Mouse (Mus musculus): ENCODE data around the gene Galnt14.
A peak's percentile ranks its signal among the peaks of the same experiment; 100 is the strongest.

The Galnt14 gene

DNA sequence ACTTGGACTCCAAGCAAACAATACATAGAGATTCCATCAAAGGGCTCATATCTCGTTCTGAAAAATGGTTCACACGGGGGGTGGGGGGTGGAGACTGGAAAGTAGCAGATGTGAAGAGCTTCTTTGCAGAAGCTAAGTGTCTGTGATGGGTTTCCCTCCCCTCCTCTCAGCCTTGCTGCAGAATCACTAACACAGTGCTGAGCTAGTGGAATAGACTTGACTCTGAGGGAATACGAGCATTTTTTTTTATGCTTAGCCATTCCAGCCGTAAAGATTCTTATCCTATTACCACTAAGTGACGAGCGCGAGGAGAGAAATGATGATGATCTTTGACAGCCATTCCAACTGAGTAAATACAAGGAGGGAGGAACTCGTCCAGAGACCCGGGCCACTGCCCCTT lies 142.0 kb downstream of the Galnt14 start:
- no peak for DNase-seq

- DNase-seq = no peak
Measured at GRCm38 (mm10) chr17:73561149-73561548, 149.1 kb downstream of the Galnt14 start.

DNA sequence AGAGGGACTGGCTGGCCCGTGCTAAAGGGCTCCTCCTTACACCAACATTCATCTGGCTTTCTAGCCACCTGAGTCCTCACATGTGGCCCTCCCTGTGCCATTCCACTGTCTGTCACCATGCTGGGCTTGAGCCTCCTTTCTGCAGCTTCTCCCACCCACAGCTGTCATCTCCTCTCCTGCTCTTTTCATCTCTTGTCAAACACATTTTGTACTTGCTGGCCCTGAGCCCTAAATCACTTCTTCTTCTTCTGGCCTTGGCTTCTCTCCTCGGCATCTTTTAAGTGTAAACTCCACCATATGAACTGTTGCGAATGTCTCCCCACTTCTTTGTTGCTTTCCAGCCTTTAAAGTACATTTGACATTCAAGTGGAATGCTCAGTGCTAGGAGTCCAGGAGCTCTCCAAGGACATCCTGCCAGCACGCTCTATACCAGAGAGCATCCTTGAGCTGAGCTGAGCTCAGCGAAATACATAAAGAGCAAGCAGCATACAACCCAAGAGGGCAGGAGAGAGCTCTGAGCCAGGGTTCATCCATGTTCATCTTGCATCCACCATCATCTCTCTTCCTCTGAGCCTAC lies 150.0 kb downstream of the Galnt14 start:
- no peak for DNase-seq

GRCm38 (mm10) chr17:73559498-73559897 lies 150.8 kb downstream of the Galnt14 start:
- no peak for DNase-seq

DNA sequence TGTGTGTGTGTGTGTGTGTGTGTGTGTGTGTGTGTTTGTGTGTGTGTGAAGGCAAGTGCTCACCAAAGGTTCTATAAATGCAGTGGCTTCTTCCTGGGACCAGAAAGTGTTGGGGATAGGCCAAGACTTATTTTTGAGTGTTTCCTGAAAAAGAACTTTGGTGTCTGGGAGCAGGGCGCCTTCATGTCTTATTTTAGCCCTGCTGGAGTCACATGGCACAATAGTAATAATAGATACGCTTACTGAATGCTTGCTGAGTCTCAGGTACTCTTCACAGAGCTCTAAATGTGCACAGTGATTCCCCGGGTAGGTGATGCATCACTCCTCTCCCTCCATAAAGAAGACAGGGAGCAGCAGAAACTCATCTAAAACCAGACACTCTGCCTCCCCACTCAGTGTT lies 153.2 kb downstream of the Galnt14 start:
- no peak for DNase-seq

DNA sequence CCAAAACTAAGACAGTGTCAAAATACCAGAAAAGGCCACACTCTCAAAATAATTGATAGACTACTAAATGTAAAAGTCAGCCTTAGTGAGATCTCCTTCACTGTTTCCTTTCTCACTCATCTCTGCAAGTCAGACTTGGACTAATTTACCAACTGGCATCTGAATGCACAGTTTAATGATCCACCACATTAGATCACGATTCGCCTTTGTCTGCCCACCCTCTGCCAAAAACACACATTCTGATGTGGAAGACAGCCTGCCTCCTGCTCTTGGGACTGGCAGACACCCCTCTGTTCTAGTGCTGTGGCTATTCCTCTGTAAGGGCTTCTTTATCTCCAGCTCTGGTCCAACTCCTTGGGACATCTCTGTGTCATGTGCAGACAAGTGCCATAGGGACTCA lies 153.8 kb downstream of the Galnt14 start:
- no peak for DNase-seq

GRCm38 (mm10) chr17:73554668-73555067 lies 155.6 kb downstream of the Galnt14 start:
- DNase-seq = no peak

DNA sequence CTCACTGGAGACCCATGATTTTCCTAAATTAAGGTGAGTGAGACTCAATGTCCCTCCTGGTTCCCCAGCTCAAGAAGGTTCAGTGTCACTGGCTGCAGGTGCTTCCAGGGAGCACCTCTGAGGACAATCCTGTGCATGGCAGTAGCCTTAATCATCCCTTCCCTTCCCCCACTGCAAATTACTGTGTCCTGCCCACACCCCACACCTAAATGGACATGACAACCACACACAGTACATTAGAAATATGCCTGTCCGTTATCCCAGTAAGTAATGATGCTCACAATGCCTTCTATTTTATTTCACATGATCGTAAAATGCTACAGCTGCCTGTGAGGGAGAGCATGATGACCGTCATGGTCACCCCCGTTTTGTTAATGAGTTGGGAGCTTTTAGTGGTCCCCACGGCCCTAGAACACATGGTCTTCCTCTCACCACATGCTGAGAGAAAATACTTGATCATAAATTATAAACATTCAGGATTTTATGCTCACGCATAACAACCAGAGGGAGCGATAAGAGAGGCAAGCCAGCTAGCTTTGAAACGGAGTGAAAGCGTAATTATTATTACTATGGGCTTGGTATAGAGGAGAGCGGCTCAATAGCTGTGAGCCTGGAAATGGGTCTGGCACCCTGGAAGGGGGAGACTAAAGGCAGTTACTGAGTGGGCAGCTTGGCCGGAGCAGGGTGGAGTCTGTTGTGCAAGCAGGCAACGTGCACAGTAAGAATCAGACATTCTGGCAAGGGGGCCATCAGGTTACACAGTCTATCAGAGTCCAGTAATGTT lies 161.3 kb downstream of the Galnt14 start:
- DNase-seq = no peak

- DNase-seq = no peak
Measured at GRCm38 (mm10) chr17:73548119-73548518, 162.1 kb downstream of the Galnt14 start.

- DNase-seq = peak in 1 of 2 experiments; percentile 21
Measured at GRCm38 (mm10) chr17:73547483-73547882, 162.8 kb downstream of the Galnt14 start.

DNA sequence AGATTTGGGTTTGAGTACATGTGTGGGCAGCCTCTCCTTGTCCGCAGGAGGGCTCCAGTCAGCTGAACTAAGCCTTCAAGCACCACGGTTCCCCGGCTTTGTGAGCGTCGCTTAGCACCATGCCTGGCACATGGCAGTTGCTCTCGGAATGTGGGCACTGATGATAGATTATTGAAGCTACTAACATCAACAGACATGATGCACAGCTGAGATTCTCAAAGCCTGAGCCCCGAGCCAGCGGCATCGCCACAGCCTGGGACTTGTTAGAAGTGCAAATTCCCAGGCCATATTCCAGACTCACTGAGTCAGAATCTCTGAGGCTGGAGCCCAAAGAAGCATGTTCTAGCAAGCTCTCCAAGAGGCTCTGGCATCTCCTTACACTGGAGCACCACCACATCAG lies 168.3 kb downstream of the Galnt14 start:
- DNase-seq = no peak

DNA sequence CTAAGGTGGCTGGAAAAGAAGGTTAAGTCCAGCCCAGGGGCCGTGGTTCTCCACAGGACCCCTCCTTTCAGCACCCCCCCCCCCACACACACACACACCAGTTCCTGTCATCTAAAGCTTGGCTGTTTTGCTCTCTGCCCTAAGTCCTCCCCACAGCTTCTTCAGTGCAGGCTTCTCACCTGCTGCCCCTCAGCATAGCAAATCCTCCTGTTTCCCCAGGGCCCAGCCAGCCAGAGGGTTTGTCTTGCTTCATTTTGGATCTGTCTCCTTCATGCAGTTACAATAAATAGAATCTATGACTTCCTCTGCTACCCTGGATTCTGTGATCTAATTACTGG lies 169.1 kb downstream of the Galnt14 start:
- DNase-seq = no peak

DNA sequence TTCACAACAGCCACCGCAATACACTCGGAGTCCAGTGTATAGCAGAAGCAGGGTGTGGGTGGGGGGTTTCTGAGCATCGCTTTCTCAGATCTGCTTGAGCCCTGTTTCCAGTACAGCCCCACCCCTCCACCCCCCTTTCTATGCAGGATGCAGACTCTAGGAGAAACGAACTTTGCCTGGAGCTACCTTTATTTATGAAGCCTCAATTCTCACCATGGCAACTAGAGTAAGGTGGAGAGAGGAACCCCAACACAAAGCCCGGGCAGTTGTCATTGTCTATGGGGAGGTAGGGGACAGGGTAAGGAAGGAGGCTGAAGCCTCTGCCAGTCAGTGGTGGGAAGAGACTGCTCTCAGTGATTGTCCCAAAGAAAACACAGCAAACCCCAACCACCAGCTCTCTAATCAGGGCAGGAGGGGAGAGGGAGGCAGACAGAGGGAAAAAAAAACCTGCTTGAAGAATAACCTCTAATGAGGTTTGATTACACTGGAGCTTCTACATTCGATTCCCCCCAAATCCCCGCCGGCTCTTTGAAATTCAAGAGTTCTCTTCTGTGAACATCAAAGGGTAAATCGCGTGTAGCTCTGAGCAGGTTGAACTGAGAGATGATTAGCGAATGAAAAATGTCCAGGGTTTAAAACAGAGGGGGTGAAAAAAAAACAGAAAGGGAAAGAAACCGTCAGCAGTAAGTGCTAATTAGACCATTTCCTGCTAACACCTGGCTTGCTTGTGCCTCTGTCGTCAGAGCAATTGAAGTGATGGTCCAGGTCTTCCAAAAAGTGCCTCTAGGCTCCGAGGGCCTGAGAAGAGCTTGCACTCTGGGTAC lies 169.6 kb downstream of the Galnt14 start:
- DNase-seq = no peak

DNA sequence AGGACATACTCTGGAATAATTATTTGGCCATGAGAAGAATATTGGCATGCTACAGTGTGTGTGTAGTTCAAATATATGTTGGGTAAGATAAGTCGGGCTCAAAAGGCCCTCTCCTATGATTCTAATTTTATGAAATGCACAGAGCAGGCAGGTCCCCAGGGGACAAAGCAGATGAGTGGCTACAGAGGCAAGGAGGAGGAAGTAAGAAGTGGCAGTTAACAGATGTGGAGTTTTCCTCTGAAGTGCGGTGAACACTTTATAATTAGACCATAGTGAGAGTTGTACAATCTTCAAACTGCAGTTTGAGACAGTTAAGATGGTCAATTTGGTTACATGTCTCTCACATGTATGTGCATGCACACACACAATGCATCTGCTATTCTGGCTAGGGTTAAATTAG lies 178.4 kb downstream of the Galnt14 start:
- DNase-seq = no peak

DNA sequence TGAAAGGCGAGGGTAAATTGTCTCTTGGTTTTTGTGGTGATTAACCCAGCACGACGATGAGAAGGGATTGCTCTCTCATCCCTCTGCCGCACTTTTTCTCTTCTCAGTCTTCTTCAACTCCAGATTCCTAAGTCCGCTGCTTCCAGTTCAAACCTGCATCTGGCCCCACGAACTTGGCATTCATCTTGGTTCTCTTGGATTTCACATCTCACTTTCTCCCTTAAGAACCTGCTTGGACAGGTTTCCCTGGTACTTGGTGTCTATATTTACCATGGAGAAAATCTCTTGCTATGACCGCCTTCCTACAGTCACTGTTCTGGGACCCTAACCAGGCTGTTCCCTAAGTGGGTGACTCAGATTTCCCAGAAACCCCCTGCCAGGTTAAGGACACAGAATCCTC lies 188.1 kb downstream of the Galnt14 start:
- DNase-seq = no peak

DNA sequence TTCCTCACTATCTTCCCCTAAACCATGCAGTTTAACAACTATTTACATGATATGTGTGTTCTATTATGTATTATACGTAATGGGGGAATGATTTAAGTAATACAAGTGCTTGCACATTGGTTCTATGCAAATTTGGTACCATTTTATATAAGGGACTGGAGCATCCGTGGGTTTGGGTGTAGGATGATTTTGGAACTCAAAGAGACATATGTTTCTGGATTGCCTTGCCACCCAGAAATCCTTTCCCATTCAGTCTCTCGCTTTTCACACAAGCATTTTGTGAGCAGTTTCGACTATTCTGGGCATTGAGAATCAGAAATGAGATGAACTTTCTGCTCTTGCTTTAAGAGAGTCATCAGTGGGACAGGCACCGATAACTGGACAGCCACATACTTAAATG lies 190.9 kb downstream of the Galnt14 start:
- DNase-seq = no peak

GRCm38 (mm10) chr17:73518359-73518758 lies 191.9 kb downstream of the Galnt14 start:
- no peak for DNase-seq

GRCm38 (mm10) chr17:73515506-73515905 lies 194.7 kb downstream of the Galnt14 start:
- no peak for DNase-seq

DNA sequence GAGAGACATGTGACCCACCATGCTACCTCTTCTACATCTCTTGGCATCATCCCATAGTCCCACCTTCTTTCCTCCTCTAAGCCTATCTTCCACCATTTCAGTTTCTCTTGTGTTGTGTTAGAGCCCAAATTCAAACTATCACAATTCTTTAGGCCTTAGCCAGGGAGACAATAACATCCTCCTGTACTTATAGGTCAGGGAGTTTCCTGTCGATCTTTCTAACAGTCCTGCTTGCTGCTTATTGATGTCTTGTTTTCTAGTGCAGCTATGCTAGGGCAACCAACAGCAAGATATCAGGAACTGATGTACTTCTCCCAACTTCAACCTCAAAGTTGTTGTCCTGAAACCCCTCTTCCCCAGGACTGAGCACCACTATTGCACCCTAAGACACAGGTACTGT lies 195.4 kb downstream of the Galnt14 start:
- no peak for DNase-seq

- DNase-seq = no peak
Measured at GRCm38 (mm10) chr17:73514258-73514657, 196.0 kb downstream of the Galnt14 start.

DNA sequence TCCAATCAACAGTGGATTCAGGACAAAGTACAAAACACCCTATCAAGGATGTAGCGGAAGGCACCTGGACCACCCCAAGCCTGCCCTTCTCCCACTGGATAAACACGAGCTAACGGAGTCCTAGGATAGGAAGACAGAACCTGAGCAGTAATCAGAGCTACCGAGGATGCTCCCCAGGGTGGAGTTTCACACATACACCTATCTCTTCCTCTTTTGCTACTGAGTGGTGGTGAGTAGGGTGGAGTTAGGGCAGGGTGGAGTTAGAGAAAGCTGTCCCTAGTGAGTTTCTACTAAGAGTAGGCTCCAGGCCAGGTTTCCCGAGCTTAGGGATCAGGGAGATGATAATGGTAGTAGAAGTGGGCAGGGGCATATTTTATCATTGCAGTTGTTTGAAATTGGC lies 197.4 kb downstream of the Galnt14 start:
- DNase-seq = no peak

DNA sequence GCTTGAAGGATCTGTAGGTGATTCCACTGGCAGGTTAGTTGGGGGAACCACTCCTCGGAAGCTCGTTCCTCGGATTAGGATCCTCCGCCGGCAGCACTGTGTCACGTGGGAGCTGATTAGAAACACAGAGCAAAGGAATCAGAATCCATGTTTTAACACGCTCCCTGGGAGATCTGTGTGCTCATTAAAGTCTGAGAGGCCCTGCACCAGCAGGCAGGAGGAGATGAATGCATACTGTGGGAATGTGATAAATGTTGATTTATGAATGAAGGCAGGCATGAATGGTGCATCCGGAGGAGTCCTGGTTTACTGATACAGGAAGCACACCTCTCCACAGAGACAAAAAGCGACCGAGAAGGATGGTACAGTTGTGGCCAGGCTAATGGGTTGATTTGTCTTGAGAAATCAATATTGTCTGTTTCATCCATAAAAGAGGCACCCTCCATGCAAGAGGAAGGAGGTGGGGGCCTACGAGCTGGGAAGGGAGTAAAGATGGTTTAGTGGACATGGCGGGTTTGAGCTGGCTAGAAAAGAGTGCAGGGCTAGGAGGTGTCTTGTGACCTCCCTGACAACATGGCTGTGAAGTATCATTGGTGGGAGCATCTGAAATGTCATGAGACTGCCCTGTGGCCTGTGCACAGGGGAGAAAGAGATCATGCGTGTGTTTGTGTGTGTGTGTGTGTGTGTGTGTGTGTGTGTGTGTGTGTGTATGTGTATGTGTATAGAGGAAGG lies 202.3 kb downstream of the Galnt14 start:
- no peak for DNase-seq

DNA sequence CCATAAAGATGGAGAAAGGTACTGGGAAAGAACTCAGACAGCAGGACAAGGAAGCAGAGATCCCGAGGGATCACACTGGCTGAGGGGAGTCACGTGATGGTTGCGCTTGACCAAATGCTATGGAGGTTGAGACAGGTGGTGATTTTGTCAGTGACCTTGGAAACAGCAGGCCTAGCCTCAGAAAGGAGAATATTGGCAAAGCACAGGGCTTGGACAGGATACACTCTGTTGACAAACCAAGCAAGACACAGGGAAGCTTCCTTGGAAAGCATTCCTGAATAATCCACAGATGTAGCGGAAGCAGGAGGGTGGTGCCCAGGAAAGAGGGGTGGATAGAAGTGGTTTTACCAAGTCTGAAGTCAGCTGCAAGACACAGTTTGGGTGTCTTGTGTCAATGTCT lies 206.1 kb downstream of the Galnt14 start:
- no peak for DNase-seq

All from spleen, adult 18-20 months (tissue).